Mouse (Mus musculus) layer of hippocampus, adult 6 months (tissue): ENCODE results near the gene Tinagl1. TPM values are rescaled to one million over a fixed set of nuclear protein-coding genes. Genes with fewer than 3 reads are reported as not detected.

ENCODE experiments used
- long read RNA-seq, 2 experiments: library from polyadenylated mRNA; unstranded; transcript quantifications; one replicate each; pipeline ENCODE4 v2.0.0; 2019 to 2020
- polyA plus RNA-seq: library from polyadenylated mRNA; unstranded; fragments of <200 nt; fragmentation: Nextera tagmentation; gene quantifications from 2 replicates; pipeline ENCODE4 v1.2.3, GENCODE M21; 2021

Tinagl1 gene
- polyA plus RNA-seq: 8.9 and 13.1 TPM in 2 replicates
- long read RNA-seq, experiment 1, transcript Tinagl1-203 (12 exons, 1,952 nt): major isoform, 12 of 14 reads
- long read RNA-seq, experiment 1, partial matches to known transcripts: 1 of 14 reads
- long read RNA-seq, experiment 1, other reads (novel, unspliced or antisense): 0 of 14 reads
- long read RNA-seq, experiment 2, transcript Tinagl1-203 (12 exons, 1,952 nt): major isoform, 46 of 48 reads
- long read RNA-seq, experiment 2, partial matches to known transcripts: 1 of 48 reads
- long read RNA-seq, experiment 2, other reads (novel, unspliced or antisense): 1 of 48 reads

GRCm38 (mm10) chr4:130175072-130175711 is at the start of gene Tinagl1:
TSS of gene Tinagl1 (minus strand) at chr4:130175122.

GRCm38 (mm10) chr4:130222179-130222578 is 47.3 kb upstream of the Tinagl1 start, which contains the start of gene Gm853:
TSS of gene Gm853 (minus strand) at chr4:130222401.

GRCm38 (mm10) chr4:130139214-130139492 is 35.8 kb downstream of the Tinagl1 start, which contains the start of gene Hcrtr1:
TSS of gene Hcrtr1 (minus strand) at chr4:130139359.

Other genes with a start within 250 kb of the Tinagl1 start
- gene Spocd1, start 245.9 kb downstream of the Tinagl1 start, polyA plus RNA-seq: 0.08 TPM in 1 of 2 replicates, not detected in the other
- 43.6 and 45.8 TPM in 2 replicates for gene Adgrb2, start 190.3 kb downstream of the Tinagl1 start, polyA plus RNA-seq
- gene Col16a1, start 127.3 kb downstream of the Tinagl1 start, polyA plus RNA-seq: 0.53 and 1.4 TPM in 2 replicates
- gene Pef1, start 72.6 kb downstream of the Tinagl1 start, polyA plus RNA-seq: 91.2 and 98.3 TPM in 2 replicates
- gene Hcrtr1, start 35.8 kb downstream of the Tinagl1 start, polyA plus RNA-seq: 0.59 and 1.3 TPM in 2 replicates
- gene Gm853, start 47.3 kb upstream of the Tinagl1 start, polyA plus RNA-seq: 0.72 TPM in 1 of 2 replicates, not detected in the other
- 10.0 and 16.2 TPM in 2 replicates for gene Serinc2, start 104.1 kb upstream of the Tinagl1 start, polyA plus RNA-seq
- 263 and 271 TPM in 2 replicates for gene Fabp3, start 133.5 kb upstream of the Tinagl1 start, polyA plus RNA-seq
- 1.0 and 1.2 TPM in 2 replicates for gene Gm10570, start 133.6 kb upstream of the Tinagl1 start, polyA plus RNA-seq
- 116 and 137 TPM in 2 replicates for gene Zcchc17, start 184.8 kb upstream of the Tinagl1 start, polyA plus RNA-seq
- 50.3 and 50.8 TPM in 2 replicates for gene Snrnp40, start 185.0 kb upstream of the Tinagl1 start, polyA plus RNA-seq